Mouse (Mus musculus): ENCODE data around the gene Gm49366. TPM values are rescaled to one million over a fixed set of nuclear protein-coding genes. Genes with fewer than 3 reads are reported as not detected.

The Gm49366 gene
- polyA plus RNA-seq, 1 experiment from 2014 or later: not detected

Other genes with a start within 250 kb of the Gm49366 start
- gene Numb, start 117.0 kb upstream of the Gm49366 start, polyA plus RNA-seq (2014; fragmentation: Nextera tagmentation; extraction: Ambion mirVana): 27.5 and 31.0 TPM in 2 replicates
- gene Riox1, start 88.3 kb upstream of the Gm49366 start, polyA plus RNA-seq (2014; fragmentation: Nextera tagmentation; extraction: Ambion mirVana): 14.9 and 15.0 TPM in 2 replicates
- 0.08 TPM in 1 of 2 replicates, not detected in the other for gene Heatr4, start 54.1 kb upstream of the Gm49366 start, polyA plus RNA-seq (2014; fragmentation: Nextera tagmentation; extraction: Ambion mirVana)
- gene Acot2, start 51.1 kb upstream of the Gm49366 start, polyA plus RNA-seq (2014; fragmentation: Nextera tagmentation; extraction: Ambion mirVana): 14.0 and 15.7 TPM in 2 replicates
- gene Acot1, start 29.4 kb upstream of the Gm49366 start, polyA plus RNA-seq (2014; fragmentation: Nextera tagmentation; extraction: Ambion mirVana): 45.5 and 49.5 TPM in 2 replicates
- 0.14 and 0.63 TPM in 2 replicates for gene Acot4, start 556 bp upstream of the Gm49366 start, polyA plus RNA-seq (2014; fragmentation: Nextera tagmentation; extraction: Ambion mirVana)
- 0.37 and 0.47 TPM in 2 replicates for gene Acot3, start 13.2 kb downstream of the Gm49366 start, polyA plus RNA-seq (2014; fragmentation: Nextera tagmentation; extraction: Ambion mirVana)
- not detected in 2 replicates for gene Acot5, start 30.4 kb downstream of the Gm49366 start, polyA plus RNA-seq (2014; fragmentation: Nextera tagmentation; extraction: Ambion mirVana)
- gene Acot6, start 61.7 kb downstream of the Gm49366 start, polyA plus RNA-seq (2014; fragmentation: Nextera tagmentation; extraction: Ambion mirVana): 0.76 and 0.91 TPM in 2 replicates
- 4.8 and 6.3 TPM in 2 replicates for gene Dnal1, start 75.4 kb downstream of the Gm49366 start, polyA plus RNA-seq (2014; fragmentation: Nextera tagmentation; extraction: Ambion mirVana)
- 2.4 and 2.6 TPM in 2 replicates for gene Pnma1, start 109.6 kb downstream of the Gm49366 start, polyA plus RNA-seq (2014; fragmentation: Nextera tagmentation; extraction: Ambion mirVana)
- 4.2 and 6.1 TPM in 2 replicates for gene Elmsan1, start 179.9 kb downstream of the Gm49366 start, polyA plus RNA-seq (2014; fragmentation: Nextera tagmentation; extraction: Ambion mirVana)
- 16.0 and 17.9 TPM in 2 replicates for gene Ptgr2, start 246.3 kb downstream of the Gm49366 start, polyA plus RNA-seq (2014; fragmentation: Nextera tagmentation; extraction: Ambion mirVana)